Mouse (Mus musculus): ENCODE data around the gene Prkar1a. TPM values are rescaled to one million over a fixed set of nuclear protein-coding genes. Genes with fewer than 3 reads are reported as not detected.
"Not testable (repeated sequence)": the region's sequence is repeated elsewhere in the genome, so short reads cannot be mapped to it uniquely, and the experiment has no call there.

Prkar1a gene
- total and polyA plus RNA-seq, 2 experiments from 2014 or later = 163 to 530 TPM

GRCm38 (mm10) chr11:109619055-109619454 is 30.1 kb upstream of the Prkar1a start:
- DNase-seq (ENCODE audit: low spot score) = peak; percentile 55
- not testable (repeated sequence) for H3K9me3 ChIP-seq (replicated peaks; ENCODE audit: control insufficient read depth, low read length); H3K9ac ChIP-seq (replicated peaks; ENCODE audit: low read depth, low read length); H3K27ac ChIP-seq (ENCODE audit: low read depth); H3K36me3 ChIP-seq (replicated peaks; ENCODE audit: control insufficient read depth, insufficient read depth, low read length); ATAC-seq (ENCODE audit: insufficient read depth, low read depth); H3K4me3 ChIP-seq (ENCODE audit: low read depth, low read length); H3K27me3 ChIP-seq (ENCODE audit: control insufficient read depth, insufficient read depth, low read length); H3K4me2 ChIP-seq (ENCODE audit: low read depth, low read length)
- WGBS = 30% methylated on average over 8 of the region's 8 CpGs
- H3K4me1 ChIP-seq (ENCODE audit: control insufficient read depth, insufficient read depth) = peaks cover 28% of the 10 kb centered on the region
- peak; percentile 67 for TF ChIP-seq CTCF (IDR thresholded peaks at IDR 0.05; ENCODE audit: low read depth)

- H3K4me2 ChIP-seq (ENCODE audit: low read depth, low read length) = no peak overlapping the region
- WGBS = 75% methylated on average over 6 of the region's 6 CpGs
- no peak overlapping the region for H3K4me3 ChIP-seq (ENCODE audit: low read depth, low read length)
- H3K9me3 ChIP-seq (replicated peaks; ENCODE audit: control insufficient read depth, low read length) = no peaks in the 10 kb centered on the region
- H3K27ac ChIP-seq (ENCODE audit: low read depth) = no peak overlapping the region
- no peaks in the 10 kb centered on the region for H3K36me3 ChIP-seq (replicated peaks; ENCODE audit: control insufficient read depth, insufficient read depth, low read length)
- TF ChIP-seq CTCF (IDR thresholded peaks at IDR 0.05; ENCODE audit: low read depth) (no peak), EP300 (IDR thresholded peaks at IDR 0.05; ENCODE audit: low read depth) (no peak)
- peaks cover 28% of the 10 kb centered on the region for H3K4me1 ChIP-seq (ENCODE audit: control insufficient read depth, insufficient read depth)
- ATAC-seq (ENCODE audit: insufficient read depth, low read depth) = no peak
- no peak overlapping the region for H3K9ac ChIP-seq (replicated peaks; ENCODE audit: low read depth, low read length)
- DNase-seq (ENCODE audit: low spot score) = no peak
- H3K27me3 ChIP-seq (ENCODE audit: control insufficient read depth, insufficient read depth, low read length) = no peaks in the 10 kb centered on the region
These were observed 28.8 kb upstream of the Prkar1a start for GRCm38 (mm10) chr11:109620356-109620755.

GRCm38 (mm10) chr11:109621183-109621582 is 28.0 kb upstream of the Prkar1a start:
- H3K9ac ChIP-seq (replicated peaks; ENCODE audit: low read depth, low read length) = no peak overlapping the region

GRCm38 (mm10) chr11:109622518-109623037 is 26.6 kb upstream of the Prkar1a start:
- WGBS = 2% methylated on average over 15 of the region's 15 CpGs

More at GRCm38 (mm10) chr11:109621183-109621582, 28.0 kb upstream of the Prkar1a start:
- no peaks in the 10 kb centered on the region for H3K36me3 ChIP-seq (replicated peaks; ENCODE audit: control insufficient read depth, insufficient read depth, low read length)
- DNase-seq (ENCODE audit: low spot score) = peak; percentile 60
- no peak overlapping the region for H3K27ac ChIP-seq (ENCODE audit: low read depth)
- TF ChIP-seq EP300 (IDR thresholded peaks at IDR 0.05; ENCODE audit: low read depth) (no peak), CTCF (IDR thresholded peaks at IDR 0.05; ENCODE audit: low read depth) (peak; percentile 76)
- no peak for ATAC-seq (ENCODE audit: insufficient read depth, low read depth)
- H3K9me3 ChIP-seq (replicated peaks; ENCODE audit: control insufficient read depth, low read length) = no peaks in the 10 kb centered on the region
- H3K4me3 ChIP-seq (ENCODE audit: low read depth, low read length) = no peak overlapping the region
- peaks cover 27% of the 10 kb centered on the region for H3K4me1 ChIP-seq (ENCODE audit: control insufficient read depth, insufficient read depth)
- no peaks in the 10 kb centered on the region for H3K27me3 ChIP-seq (ENCODE audit: control insufficient read depth, insufficient read depth, low read length)
- WGBS = 9% methylated on average over 2 of the region's 2 CpGs
- H3K4me2 ChIP-seq (ENCODE audit: low read depth, low read length) = no peak overlapping the region

GRCm38 (mm10) chr11:109623238-109623637 is 26.0 kb upstream of the Prkar1a start:
- TF ChIP-seq CTCF (IDR thresholded peaks at IDR 0.05; ENCODE audit: low read depth) (no peak), EP300 (IDR thresholded peaks at IDR 0.05; ENCODE audit: low read depth) (no peak)
- Histone ChIP-seq H3K9me3 (replicated peaks; ENCODE audit: control insufficient read depth, low read length) (no peaks in the 10 kb centered on the region), H3K27me3 (ENCODE audit: control insufficient read depth, insufficient read depth, low read length) (no peaks in the 10 kb centered on the region), H3K4me2 (ENCODE audit: low read depth, low read length) (peak overlapping the region; percentile 55), H3K4me3 (ENCODE audit: low read depth, low read length) (no peak overlapping the region), H3K4me1 (ENCODE audit: control insufficient read depth, insufficient read depth) (peaks cover 19% of the 10 kb centered on the region), H3K27ac (ENCODE audit: low read depth) (peak overlapping the region; percentile 93), H3K9ac (replicated peaks; ENCODE audit: low read depth, low read length) (no peak overlapping the region), H3K36me3 (replicated peaks; ENCODE audit: control insufficient read depth, insufficient read depth, low read length) (no peaks in the 10 kb centered on the region)
- DNase-seq (ENCODE audit: low spot score) (peak; percentile 68), ATAC-seq (ENCODE audit: insufficient read depth, low read depth) (peak; percentile 54)
- 44% methylated on average over 7 of the region's 7 CpGs for WGBS

More at GRCm38 (mm10) chr11:109622518-109623037, 26.6 kb upstream of the Prkar1a start:
- H3K27ac ChIP-seq (ENCODE audit: low read depth) = peak overlapping the region; percentile 93
- H3K9ac ChIP-seq (replicated peaks; ENCODE audit: low read depth, low read length) = 0 out of 2 replicates have a peak overlapping the region, but pooled peaks have one; percentile 27
- H3K4me1 ChIP-seq (ENCODE audit: control insufficient read depth, insufficient read depth) = peaks cover 19% of the 10 kb centered on the region
- H3K36me3 ChIP-seq (replicated peaks; ENCODE audit: control insufficient read depth, insufficient read depth, low read length) = no peaks in the 10 kb centered on the region
- ATAC-seq (ENCODE audit: insufficient read depth, low read depth) (peak; percentile 90), DNase-seq (ENCODE audit: low spot score) (peak; percentile 85)
- H3K27me3 ChIP-seq (ENCODE audit: control insufficient read depth, insufficient read depth, low read length) = no peaks in the 10 kb centered on the region
- H3K4me2 ChIP-seq (ENCODE audit: low read depth, low read length) = peak overlapping the region; percentile 55
- H3K9me3 ChIP-seq (replicated peaks; ENCODE audit: control insufficient read depth, low read length) = no peaks in the 10 kb centered on the region
- H3K4me3 ChIP-seq (ENCODE audit: low read depth, low read length) = peak overlapping the region; percentile 23
- TF ChIP-seq EP300 (IDR thresholded peaks at IDR 0.05; ENCODE audit: low read depth) = peak; percentile 91
- 0 out of 2 replicates have a peak, but pooled peaks have one; percentile 1 for TF ChIP-seq CTCF (IDR thresholded peaks at IDR 0.05; ENCODE audit: low read depth)

GRCm38 (mm10) chr11:109627648-109628047 is 21.6 kb upstream of the Prkar1a start:
- H3K9me3 ChIP-seq (replicated peaks; ENCODE audit: control insufficient read depth, low read length) = no peaks in the 10 kb centered on the region
- WGBS = 93% methylated on average over 4 of the region's 4 CpGs
- no peak for ATAC-seq (ENCODE audit: insufficient read depth, low read depth)

More at GRCm38 (mm10) chr11:109627648-109628047, 21.6 kb upstream of the Prkar1a start:
- no peak overlapping the region for H3K4me3 ChIP-seq (ENCODE audit: low read depth, low read length)
- H3K4me2 ChIP-seq (ENCODE audit: low read depth, low read length) = no peak overlapping the region
- no peak overlapping the region for H3K9ac ChIP-seq (replicated peaks; ENCODE audit: low read depth, low read length)
- DNase-seq (ENCODE audit: low spot score) = no peak
- peak; percentile 41 for TF ChIP-seq CTCF (IDR thresholded peaks at IDR 0.05; ENCODE audit: low read depth)
- TF ChIP-seq EP300 (IDR thresholded peaks at IDR 0.05; ENCODE audit: low read depth) = no peak
- no peaks in the 10 kb centered on the region for H3K27me3 ChIP-seq (ENCODE audit: control insufficient read depth, insufficient read depth, low read length)
- H3K36me3 ChIP-seq (replicated peaks; ENCODE audit: control insufficient read depth, insufficient read depth, low read length) = no peaks in the 10 kb centered on the region
- H3K4me1 ChIP-seq (ENCODE audit: control insufficient read depth, insufficient read depth) = peaks cover 14% of the 10 kb centered on the region
- no peak overlapping the region for H3K27ac ChIP-seq (ENCODE audit: low read depth)
